Mouse (Mus musculus) thymus, postnatal 0 days (tissue): Measurements from ENCODE around the gene Ptma. TPM values are rescaled to one million over a fixed set of nuclear protein-coding genes. Genes with fewer than 3 reads are reported as not detected.
"Not testable (repeated sequence)": the region's sequence is repeated elsewhere in the genome, so short reads cannot be mapped to it uniquely, and the experiment has no call there.

Experiments used
- DNase-seq: peaks from one replicate; pipeline ENCODE4 v3.0.0-alpha.2; 2015; ENCODE audit warnings: low spot score
- polyA plus RNA-seq: library from polyadenylated mRNA; unstranded; fragments of >200 nt; fragmentation: Nextera tagmentation; extraction: Ambion mirVana; gene quantifications from 2 replicates; pipeline ENCODE4 v1.2.1, GENCODE M21; 2015

The Ptma gene
- polyA plus RNA-seq, result 3,795 and 4,477 TPM in 2 replicates

DNA sequence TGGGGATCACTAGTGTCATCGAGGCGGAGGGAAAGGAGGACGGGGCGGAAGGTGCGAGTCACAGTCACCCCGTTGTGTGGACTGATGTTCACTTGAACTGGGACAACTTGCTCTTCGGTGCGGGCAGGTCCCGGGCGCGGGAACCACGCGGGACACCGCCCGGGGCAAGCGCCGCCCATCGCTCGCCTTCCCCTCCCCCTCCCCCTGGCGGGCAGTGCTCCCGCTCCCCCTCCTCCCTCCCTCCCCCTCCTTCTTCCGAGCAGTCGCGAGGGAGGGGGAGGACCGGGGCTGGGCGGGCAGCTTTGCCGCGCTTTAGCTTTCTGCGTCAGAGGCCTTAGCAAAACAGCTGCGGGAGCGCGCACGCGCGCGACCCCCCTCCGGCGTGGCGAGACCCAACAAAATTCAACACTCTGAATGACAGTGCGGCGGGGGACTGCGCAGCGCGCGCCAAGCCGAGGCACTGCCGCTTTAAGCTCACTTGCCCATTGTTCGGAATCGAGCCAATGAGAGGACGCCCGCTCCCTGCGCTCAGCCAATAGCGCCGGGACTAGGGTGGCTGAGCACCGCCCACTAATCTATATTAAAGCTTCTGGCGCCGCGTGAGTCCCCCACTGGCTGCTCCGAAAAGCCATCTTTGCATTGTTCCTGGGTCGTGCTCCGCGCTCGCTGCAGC is at the start of gene Ptma:
Ptma (plus strand) TSS at position 611 of the 673 bp plus-strand sequence.
- peak; percentile 100 for DNase-seq

GRCm38 (mm10) chr1:86477738-86478285 is 48.7 kb upstream of the Ptma start:
- DNase-seq, result no peak

GRCm38 (mm10) chr1:86479099-86479825 is 47.3 kb upstream of the Ptma start:
- DNase-seq, result no peak

DNA sequence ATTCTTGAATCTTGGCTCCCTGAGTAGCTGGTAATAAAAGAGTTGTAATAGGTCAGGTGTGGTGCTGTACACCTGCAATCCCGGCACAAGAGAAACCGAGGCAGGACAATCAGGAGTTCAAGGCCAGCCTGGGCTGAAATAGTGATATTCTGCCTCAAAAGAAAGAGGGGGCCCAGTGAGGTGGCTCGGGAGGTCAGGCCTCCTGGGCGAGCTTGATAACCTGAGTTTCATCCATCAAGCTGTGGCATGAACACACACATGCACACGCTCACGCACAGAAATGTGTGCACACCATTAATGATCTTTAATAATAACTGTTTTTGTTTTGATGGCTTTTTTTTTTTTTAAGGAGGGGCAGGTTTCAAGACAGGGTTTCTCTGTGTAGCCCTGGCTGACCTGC is 46.2 kb upstream of the Ptma start:
- DNase-seq, result no peak

DNA sequence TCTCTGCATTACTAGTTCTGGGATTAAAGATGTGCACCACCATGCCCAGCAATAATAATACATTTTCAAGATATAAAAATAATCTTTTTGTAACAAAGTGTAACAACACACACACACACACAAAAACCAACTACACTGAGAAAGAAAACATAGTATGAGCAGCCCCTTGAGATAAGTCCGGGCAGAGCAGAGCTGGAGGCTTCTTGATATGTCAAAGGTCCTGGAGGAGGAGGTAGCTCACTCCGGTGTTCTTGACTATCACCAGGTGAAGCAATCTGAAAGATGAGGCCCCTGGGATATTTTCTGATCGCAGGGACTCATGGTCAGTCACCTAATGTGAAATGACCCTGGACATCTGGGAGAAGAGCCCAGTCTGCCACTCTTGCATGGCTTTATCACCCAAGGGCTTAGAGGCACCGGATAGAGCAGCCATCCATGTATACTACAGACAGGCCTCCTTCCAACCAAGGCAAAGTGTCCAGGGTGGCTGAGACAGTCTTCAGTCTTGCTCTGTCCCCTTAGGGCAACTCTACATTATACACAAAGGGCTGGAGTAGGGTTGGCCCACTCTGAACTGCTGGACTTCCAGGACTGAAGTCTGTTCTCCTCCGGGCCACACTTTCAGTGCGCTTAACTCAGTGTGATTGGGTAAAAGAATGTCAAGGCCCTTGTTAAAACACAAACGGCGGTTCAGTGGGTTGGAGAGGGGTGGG is 45.6 kb upstream of the Ptma start:
- no peak for DNase-seq

DNA sequence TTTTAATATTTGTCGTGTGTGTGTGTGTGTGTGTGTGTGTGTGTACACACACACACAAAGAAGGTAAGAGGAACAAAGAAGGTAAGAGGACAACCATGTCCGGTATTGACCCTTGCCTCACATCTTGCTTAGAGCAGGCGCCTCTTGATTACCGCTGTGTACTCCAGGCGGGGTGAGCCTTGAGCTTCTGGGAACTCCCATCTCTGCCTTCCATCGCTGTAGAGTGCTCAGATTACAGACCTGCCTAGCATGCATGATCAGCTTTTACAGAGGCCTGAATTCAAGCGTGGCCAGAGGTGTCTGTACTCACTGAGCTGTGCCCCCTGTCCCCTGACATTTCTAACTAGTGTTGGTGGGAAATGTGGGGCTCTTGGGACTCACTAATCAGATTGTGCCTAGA is 45.1 kb upstream of the Ptma start:
- DNase-seq, result no peak

DNA sequence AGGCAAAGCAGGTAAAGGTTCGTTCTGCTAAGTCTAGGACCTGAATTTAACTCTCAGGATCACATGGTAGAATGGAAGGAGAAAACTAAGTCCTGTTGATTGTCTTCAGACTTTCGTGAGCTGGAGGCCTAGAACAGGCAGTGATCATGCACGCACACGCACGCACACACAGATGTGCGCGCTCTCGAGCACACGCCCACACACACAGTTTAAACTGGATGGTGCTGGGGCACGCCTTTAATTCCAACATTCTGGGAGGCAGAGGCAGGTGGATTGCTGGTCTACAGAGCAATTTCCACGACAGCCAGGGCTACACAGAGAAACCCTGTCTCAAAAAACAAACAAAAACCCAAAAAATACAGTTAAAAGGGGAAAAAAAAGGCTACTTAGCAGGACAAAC is 44.2 kb upstream of the Ptma start:
- DNase-seq, result no peak

GRCm38 (mm10) chr1:86482761-86483160 is 43.8 kb upstream of the Ptma start:
- no peak for DNase-seq

- DNase-seq, result no peak
Measured at GRCm38 (mm10) chr1:86485346-86485745, 41.2 kb upstream of the Ptma start.

DNA sequence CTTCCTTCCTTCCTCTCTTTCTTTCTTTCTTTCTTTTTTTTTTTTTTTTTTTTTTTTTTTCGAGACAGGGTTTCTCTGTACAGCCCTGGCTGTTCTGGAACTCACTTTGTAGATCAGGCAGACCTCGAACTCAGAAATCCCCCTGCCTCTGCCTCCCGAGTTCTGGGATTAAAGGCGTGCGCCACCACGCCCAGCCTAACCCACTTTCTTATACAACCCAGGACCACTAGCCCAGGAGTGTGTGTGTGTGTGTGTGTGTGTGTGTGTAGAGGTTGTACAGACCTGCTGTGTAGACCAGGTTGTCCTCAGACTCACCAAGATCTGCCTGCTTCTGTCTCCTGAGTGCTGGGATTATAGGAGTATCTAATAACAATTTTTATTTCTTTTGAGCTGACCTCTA is 40.7 kb upstream of the Ptma start:
- not testable (repeated sequence) for DNase-seq

DNA sequence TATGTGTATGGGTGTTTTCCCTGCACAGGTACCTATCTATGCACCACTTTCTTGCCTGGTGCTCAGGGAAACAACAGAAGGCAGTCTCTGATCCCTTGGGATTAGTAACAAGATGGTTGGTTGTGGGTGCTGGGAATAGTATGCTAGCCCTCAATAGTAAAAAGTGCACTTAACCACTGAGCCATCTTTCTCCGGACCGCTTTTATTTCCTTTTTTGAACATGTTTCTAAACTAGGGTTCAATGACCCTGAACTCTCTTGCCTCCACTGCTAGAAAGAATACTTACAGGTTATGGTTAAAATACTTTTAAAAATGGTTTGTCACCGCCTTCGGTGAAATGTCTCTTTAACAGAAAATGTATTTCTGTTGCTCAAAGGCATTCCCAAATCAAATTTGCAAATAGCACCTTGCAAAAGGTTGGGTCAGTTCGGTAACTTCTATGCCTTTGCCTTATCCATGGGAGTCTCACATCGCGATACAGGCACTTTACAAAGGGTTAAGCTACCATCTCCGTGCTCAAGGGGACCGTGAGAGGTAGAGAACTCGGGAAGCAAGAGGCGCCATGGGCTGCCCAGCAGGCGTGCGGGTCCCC is 39.7 kb upstream of the Ptma start:
- DNase-seq, result no peak

DNA sequence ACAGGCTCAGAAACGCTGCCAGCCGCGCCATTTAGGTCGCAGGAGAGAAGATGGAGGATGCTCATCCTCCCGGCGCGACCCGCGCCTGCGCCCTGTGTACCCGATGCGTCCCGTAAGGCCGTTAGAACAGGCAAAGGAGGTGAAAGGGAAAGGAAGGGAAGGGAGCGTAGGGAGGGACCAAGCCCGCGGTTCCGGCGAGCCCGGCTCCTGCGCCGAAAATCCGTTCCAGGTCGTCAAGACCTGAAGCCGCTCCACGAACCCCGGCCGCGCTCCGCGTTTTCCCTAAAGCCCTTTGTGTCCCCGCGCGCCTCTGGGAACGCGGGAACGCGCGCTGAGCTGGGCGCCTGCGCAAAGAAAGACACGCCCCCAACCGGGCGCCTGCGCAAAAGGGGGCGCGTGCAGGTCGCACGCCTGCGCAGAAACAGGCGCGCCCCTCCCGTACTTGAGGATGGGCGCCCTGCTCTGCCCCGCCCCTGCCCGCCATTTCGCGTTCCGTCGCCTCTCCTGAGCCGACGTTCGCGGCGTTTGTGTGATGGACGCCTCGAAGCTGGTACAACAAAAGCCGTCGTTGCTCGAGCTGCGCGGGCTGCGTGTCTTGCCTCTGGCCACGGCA is 39.1 kb upstream of the Ptma start:
- DNase-seq, result peak; percentile 100

DNA sequence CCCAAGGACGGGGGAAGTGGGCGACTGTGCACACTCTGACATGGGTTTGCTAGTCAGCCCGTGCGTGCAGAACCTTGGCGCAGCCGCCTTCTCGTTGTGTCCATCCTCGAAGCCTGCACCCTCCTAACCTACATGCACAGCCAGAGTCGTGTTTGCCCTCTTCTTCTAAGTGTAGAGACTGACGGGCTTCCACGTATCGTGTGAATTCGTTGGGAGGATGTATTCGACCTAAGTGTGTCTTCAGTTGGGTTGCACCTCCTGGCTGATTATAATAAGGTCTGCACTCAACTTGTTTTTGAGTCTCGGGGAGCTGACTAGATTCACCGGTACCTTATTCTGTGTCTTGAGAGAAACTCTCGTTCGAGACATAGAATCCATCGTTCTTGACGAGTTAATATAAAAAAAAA is 38.6 kb upstream of the Ptma start:
- no peak for DNase-seq

- DNase-seq, result no peak
Measured at GRCm38 (mm10) chr1:86488326-86488725, 38.2 kb upstream of the Ptma start.

DNA sequence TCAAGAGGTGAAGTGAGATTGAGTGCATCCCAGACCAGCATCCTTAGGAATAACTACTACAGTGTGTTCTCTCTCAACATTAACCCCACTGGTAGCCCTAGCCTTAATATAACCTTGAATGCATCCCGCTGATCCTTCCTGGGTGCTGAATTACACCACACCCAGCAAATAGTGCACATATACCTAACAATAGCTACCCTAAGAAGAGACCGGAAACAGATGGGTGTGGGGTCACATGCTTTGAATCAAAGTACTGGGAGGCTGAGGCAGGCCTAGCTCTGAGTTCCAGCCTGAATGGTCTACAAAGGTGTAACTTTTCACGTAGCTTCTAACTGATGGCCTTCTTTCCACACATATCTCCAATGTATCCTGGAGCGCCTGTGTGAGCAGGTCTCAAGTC is 37.8 kb upstream of the Ptma start:
- DNase-seq, result no peak

DNA sequence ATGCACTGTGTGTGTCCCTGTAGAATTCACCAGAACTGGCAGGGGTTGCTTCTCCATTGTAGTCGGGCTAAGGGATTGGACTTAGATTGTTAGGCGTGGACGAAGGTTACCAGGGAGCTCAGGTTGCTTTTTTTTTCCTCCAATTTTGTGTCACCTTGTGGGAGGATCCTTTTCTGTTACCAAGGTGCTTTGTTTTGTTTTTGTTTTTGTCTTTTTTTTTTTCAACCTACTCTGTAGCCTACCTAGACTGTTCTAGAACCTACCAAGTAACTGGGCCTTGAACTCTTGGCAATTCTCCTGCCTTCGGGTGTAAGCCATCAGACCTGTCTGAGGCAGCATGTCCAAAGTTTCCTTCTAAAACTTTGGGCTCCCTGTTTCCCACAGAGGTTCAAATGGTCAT is 36.6 kb upstream of the Ptma start:
- DNase-seq, result no peak

GRCm38 (mm10) chr1:86490697-86491096 is 35.8 kb upstream of the Ptma start:
- no peak for DNase-seq

DNA sequence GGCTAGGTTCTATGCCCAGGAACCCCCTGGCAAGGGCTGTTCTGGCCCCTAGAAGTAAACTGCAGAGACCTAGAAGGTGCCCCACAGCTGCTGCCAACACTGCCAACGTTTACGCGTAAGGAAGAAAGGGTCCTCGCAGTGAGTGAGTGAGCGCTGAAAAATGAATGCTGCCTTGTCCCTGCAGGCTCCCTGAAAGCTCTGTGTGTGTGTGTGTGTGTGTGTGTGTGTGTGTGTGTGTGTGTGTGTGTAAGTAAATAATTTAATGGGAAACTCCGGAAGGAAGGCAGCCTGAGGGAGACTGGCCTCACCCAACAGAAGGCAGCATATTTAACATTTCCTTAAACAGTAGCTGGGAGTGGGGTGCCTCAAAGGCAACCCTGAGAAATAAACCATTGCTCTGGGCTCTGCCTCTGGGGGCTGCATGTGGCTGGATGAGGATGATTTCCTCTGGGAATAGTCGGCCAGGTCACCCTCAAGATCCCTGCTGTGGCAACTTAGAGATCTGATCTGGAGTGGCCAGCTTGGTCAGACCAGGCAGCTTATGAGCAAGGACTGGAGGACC is 34.9 kb upstream of the Ptma start:
- peak; percentile 40 for DNase-seq

- no peak for DNase-seq
Measured at GRCm38 (mm10) chr1:86492095-86493070, 34.1 kb upstream of the Ptma start.

GRCm38 (mm10) chr1:86493783-86494182 is 32.7 kb upstream of the Ptma start:
- DNase-seq, result no peak
